Mouse (Mus musculus) liver, embryonic 12.5 days (tissue): ENCODE measurements at regions not wholly inside any gene's neighbourhood (a gene's known extent, or its start where the extent isn't known, plus 50 kb on each side); places are given as distances from the start of the nearest gene placed in this dataset.

Experiments used
- ATAC-seq: fragments of 200-750 bp; cut with Nextera tagmentation; 2 replicates; pipeline ENCODE4 v1.8.0; 2017; ENCODE audit warnings: moderate number of reproducible peaks, mild to moderate bottlenecking, moderate library complexity
- H3K27ac ChIP-seq: fragments of 300-500 bp; sonication (generic); 2 replicates; pipeline ENCODE4 v1.5.1; 2016; ENCODE audit warnings: mild to moderate bottlenecking
- H3K27me3 ChIP-seq: fragments of 300-500 bp; sonication (generic); replicated peaks from 2 replicates; pipeline ENCODE4 v1.6.1; 2016; ENCODE audit warnings: mild to moderate bottlenecking, moderate library complexity
- H3K36me3 ChIP-seq: fragments of 300-500 bp; sonication (generic); 2 replicates; pipeline ENCODE4 v1.6.1; 2016; ENCODE audit warnings: mild to moderate bottlenecking, moderate library complexity
- H3K4me1 ChIP-seq: fragments of 300-500 bp; sonication (generic); 2 replicates; pipeline ENCODE4 v1.6.1; 2016
- H3K4me2 ChIP-seq: fragments of 300-500 bp; sonication (generic); 2 replicates; pipeline ENCODE4 v1.6.1; 2016; ENCODE audit warnings: mild to moderate bottlenecking, moderate library complexity
- H3K4me3 ChIP-seq: fragments of 300-500 bp; sonication (generic); 2 replicates; pipeline ENCODE4 v1.5.1; 2016; ENCODE audit warnings: mild to moderate bottlenecking, moderate library complexity
- H3K9ac ChIP-seq: fragments of 300-500 bp; sonication (generic); 2 replicates; pipeline ENCODE4 v1.6.1; 2016; ENCODE audit warnings: mild to moderate bottlenecking, moderate library complexity
- H3K9me3 ChIP-seq: fragments of 300-500 bp; sonication (generic); replicated peaks from 2 replicates; pipeline ENCODE4 v1.6.1; 2016; ENCODE audit warnings: mild to moderate bottlenecking, moderate library complexity
- WGBS: fragments of 180-500 bp; shearing (Covaris S2); methylation state at CpG from one replicate; pipeline ENCODE4 v1.1.7; 2016; ENCODE audit not compliant: insufficient replicate concordance; 5-methylcytosine and 5-hydroxymethylcytosine counted together

DNA sequence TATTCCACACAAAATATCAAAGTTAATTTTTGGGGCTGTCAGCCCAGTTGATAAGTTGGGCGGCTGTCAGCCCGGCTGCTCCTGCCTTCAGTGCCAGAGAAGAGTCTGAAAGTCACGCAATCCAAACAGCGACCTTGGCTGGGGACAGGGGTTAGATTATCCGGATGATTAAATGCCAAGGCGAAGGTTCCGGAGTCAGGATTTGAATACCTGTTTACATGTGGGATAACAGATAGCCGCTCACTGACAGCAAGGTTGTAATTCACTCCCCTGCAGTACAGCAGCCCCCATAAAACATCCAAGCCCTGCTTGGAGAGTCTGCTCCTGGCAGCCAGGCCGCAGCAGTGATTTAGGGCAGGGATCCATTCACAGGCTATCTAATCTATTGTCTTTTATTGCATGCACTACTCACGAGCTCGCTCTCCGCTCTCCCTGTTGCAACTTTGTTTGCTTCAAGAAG lies 388.3 kb downstream of the Gm45692 start:
- H3K9me3 ChIP-seq = no peaks in the 10 kb centered on the region
- H3K27me3 ChIP-seq = no peaks in the 10 kb centered on the region
- no peak overlapping the region for H3K9ac ChIP-seq
- H3K4me2 ChIP-seq = no peak overlapping the region
- H3K4me3 ChIP-seq = no peak overlapping the region
- no peak overlapping the region for H3K27ac ChIP-seq
- H3K36me3 ChIP-seq = no peaks in the 10 kb centered on the region
- WGBS = 53% methylated on average over 12 of the region's 12 CpGs
- no peak for ATAC-seq
- H3K4me1 ChIP-seq = no peaks in the 10 kb centered on the region

DNA sequence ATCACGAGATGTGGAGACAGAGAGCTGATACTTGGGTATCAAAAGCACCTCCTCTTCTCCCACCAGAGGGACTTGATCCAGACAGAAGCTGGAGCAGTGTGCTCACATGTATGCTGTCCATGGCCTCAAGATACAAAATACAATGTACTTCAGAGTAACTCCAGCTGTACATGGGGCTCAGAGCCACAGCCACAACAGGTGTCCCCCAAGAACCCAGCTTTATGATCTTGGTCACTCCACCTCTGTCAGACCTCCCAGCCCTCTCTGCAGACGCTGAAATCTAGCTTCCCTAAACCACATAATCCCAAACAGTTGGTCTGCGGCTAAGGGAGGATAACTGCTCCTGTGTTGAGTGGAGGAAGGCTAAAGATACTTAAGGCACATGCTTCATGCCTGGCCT lies 389.9 kb downstream of the Gm45692 start:
- H3K4me2 ChIP-seq = no peak overlapping the region
- H3K4me3 ChIP-seq = no peak overlapping the region
- H3K27me3 ChIP-seq = no peaks in the 10 kb centered on the region
- 51% methylated on average over 3 of the region's 3 CpGs for WGBS
- H3K36me3 ChIP-seq = no peaks in the 10 kb centered on the region
- H3K9me3 ChIP-seq = no peaks in the 10 kb centered on the region
- no peaks in the 10 kb centered on the region for H3K4me1 ChIP-seq
- no peak for ATAC-seq
- H3K27ac ChIP-seq = no peak overlapping the region
- H3K9ac ChIP-seq = no peak overlapping the region

DNA sequence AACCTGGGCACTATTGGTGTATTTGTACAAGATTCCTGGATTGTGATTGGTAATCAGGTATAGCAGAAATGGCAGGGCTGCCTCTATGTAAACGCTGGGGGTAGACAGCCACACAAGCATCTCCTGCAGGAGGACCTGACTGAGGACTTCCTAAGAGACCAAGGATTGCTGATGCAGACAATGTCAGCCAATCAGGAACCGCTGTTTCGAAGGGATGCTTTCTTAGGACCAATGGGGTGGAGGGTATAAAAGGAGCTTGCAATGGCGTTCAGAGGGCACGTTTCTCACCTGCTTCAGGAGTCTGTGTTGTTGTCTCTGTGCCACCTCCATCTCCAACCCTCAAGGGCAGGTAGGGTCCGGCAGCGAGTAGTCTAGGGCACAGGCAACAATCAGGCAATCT lies 393.7 kb downstream of the Gm45692 start:
- H3K4me2 ChIP-seq = no peak overlapping the region
- H3K9me3 ChIP-seq = no peaks in the 10 kb centered on the region
- no peaks in the 10 kb centered on the region for H3K4me1 ChIP-seq
- 67% methylated on average over 7 of the region's 7 CpGs for WGBS
- no peaks in the 10 kb centered on the region for H3K27me3 ChIP-seq
- H3K9ac ChIP-seq = no peak overlapping the region
- H3K36me3 ChIP-seq = no peaks in the 10 kb centered on the region
- H3K27ac ChIP-seq = no peak overlapping the region
- no peak overlapping the region for H3K4me3 ChIP-seq
- no peak for ATAC-seq

DNA sequence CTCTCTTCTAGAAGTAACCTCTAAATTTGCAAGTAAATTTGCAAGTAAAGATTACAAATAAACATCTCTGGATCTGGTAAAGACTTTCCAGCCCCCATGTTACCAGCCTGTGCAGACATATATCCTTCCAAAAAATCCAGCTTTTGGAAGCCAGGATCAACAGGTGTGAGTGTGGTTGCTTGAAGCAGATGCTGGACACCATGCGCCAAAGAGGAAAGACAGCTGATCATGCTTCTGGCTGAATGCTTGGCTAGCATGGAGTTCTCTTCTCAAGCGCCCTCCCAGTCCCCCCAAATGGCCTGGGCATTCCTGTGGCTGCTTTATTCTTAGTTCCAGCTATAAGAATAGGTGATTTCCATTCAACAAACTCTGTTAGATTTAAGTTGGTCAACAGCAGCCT lies 404.9 kb downstream of the Gm45692 start:
- Histone ChIP-seq H3K27me3 (no peaks in the 10 kb centered on the region), H3K27ac (no peak overlapping the region), H3K4me1 (no peaks in the 10 kb centered on the region), H3K4me2 (no peak overlapping the region), H3K36me3 (no peaks in the 10 kb centered on the region), H3K9me3 (no peaks in the 10 kb centered on the region), H3K4me3 (no peak overlapping the region), H3K9ac (no peak overlapping the region)
- no peak for ATAC-seq
- WGBS = 64% methylated on average over 2 of the region's 2 CpGs

DNA sequence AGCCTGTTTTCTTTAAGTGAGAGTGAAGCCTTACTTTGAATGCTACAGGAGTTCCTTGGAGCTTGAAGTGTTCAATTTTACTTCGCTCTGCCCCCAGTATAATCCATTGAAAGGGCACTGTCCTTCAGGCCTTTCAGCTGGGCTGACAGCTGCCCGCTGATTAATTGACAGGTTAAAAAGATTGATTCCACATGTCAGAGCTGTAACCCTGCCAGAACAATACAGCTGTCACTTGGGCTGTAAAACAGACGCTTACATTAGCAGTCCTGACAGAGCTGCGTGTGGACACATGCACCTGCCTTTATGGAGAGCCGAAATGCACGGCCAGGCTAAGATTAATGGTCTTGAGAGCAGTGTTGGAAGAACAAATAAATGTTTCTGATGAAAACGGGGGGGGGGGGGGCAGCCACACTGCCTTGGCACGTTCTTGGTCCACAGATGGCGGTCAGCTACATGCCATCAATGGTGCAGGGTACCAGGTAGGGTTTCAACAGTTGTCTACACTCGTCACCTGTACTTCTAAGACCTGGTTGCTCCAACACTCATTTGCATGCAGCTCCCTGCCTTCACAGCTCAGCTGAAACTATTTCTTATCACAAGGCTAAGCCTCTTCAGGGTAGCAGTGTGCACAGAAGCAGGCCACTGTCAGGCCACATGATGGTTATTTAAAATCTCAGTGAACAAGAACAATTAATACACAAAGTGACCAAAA lies 407.3 kb downstream of the Gm45692 start:
- no peak overlapping the region for H3K27ac ChIP-seq
- H3K9me3 ChIP-seq = no peaks in the 10 kb centered on the region
- no peak overlapping the region for H3K4me3 ChIP-seq
- H3K4me1 ChIP-seq = 0 out of 2 replicates have a peak, but pooled peaks cover 2% of the 10 kb centered on the region
- no peak overlapping the region for H3K4me2 ChIP-seq
- H3K9ac ChIP-seq = no peak overlapping the region
- H3K27me3 ChIP-seq = no peaks in the 10 kb centered on the region
- 61% methylated on average over 10 of the region's 10 CpGs for WGBS
- ATAC-seq = no peak
- no peaks in the 10 kb centered on the region for H3K36me3 ChIP-seq

DNA sequence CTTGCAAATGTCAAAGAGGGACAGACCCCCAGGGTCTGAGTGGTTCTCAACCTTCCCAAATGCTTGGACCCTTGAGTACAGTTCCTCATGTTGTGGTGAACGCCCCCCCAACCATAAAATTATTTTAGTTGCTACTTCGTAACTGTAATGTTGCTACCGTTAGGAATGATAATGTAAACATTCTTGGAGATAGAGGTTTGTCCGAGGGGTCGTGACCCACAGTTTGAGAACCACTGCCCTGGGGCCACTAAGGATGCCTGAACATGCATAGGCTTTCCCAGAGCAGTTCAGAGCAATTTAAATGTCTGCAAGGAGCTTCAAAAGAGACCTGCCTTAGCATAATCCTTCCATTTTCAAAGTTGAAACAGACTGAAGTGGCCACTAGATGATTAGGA lies 407.8 kb downstream of the Gm45692 start:
- 62% methylated on average over 5 of the region's 5 CpGs for WGBS
- Histone ChIP-seq H3K4me3 (no peak overlapping the region), H3K9ac (no peak overlapping the region), H3K4me1 (0 out of 2 replicates have a peak, but pooled peaks cover 2% of the 10 kb centered on the region), H3K4me2 (no peak overlapping the region), H3K36me3 (no peaks in the 10 kb centered on the region), H3K9me3 (no peaks in the 10 kb centered on the region), H3K27me3 (no peaks in the 10 kb centered on the region), H3K27ac (no peak overlapping the region)
- no peak for ATAC-seq

DNA sequence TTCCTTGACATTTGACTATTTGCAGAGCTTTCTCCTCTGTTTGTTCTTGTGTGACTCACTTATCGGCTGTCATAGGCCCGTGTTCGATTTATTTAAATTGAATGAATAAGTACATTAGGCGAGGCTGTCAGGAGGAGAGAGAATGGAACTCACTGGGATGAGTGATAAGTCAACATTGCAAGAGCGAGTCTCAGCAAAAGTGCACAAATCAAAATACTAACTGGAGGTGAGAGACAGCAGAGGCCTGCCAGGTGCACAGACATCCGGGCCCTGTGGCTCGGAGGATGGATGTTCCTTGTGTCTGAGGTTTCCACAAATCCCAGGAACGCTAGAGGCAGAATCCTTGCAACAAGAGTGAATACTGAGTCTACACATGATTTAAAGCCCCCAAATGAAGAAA lies 410.6 kb downstream of the Gm45692 start:
- ATAC-seq = no peak
- H3K9ac ChIP-seq = no peak overlapping the region
- no peak overlapping the region for H3K4me2 ChIP-seq
- H3K9me3 ChIP-seq = no peaks in the 10 kb centered on the region
- no peaks in the 10 kb centered on the region for H3K27me3 ChIP-seq
- H3K4me3 ChIP-seq = no peak overlapping the region
- WGBS = 57% methylated on average over 8 of the region's 8 CpGs
- no peaks in the 10 kb centered on the region for H3K36me3 ChIP-seq
- 0 out of 2 replicates have a peak, but pooled peaks cover 2% of the 10 kb centered on the region for H3K4me1 ChIP-seq
- no peak overlapping the region for H3K27ac ChIP-seq

DNA sequence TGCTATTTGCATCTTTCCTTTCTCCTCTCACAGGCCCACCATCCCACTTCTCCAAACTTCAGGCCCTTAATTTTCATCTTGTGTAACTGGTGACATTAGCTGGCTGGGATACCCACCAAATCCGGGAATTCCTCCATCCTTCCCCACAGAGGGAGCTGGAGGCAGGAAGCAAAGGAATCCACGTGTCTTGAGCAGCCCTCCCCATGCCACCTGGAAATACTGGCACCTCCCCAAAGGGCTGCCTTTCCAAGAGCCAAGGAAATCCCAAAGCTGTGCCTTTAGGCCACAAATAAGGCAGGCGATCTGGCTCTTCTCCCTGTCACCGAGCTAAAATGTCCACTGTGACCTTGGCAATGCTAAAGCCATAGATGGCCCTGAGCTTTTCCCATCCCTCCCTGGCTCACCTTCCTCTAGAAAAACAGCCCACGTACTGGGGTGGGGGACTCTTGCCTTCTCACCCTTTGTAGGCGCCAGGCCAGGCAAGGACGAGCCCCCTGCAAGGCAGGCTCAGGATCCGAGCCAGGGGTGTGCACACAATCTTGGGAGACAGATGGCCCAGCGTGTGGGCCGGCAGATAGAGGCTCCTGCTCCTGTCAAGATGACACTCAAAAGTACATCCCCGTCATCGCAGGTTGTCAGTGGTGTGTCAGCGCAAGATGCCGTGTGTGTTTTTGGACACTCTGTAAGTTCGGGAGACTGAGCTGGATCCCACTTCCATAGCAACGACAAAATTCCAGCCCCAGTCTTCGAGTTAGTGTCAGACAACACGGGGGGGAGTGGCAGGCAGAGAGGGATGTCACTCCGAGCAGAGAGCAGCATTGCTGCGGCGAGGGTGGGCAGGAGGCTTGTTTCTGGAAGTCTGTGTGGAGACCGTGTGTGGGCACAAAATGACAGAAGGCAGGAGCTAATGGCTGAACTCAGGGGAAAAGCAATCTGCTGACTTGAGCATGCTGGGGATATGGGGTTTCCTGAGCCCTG lies 414.4 kb downstream of the Gm45692 start:
- Histone ChIP-seq H3K9me3 (no peaks in the 10 kb centered on the region), H3K4me1 (0 out of 2 replicates have a peak, but pooled peaks cover 2% of the 10 kb centered on the region), H3K36me3 (no peaks in the 10 kb centered on the region), H3K4me3 (no peak overlapping the region), H3K27ac (no peak overlapping the region), H3K27me3 (no peaks in the 10 kb centered on the region), H3K4me2 (no peak overlapping the region), H3K9ac (no peak overlapping the region)
- 57% methylated on average over 22 of the region's 22 CpGs for WGBS
- ATAC-seq = no peak

DNA sequence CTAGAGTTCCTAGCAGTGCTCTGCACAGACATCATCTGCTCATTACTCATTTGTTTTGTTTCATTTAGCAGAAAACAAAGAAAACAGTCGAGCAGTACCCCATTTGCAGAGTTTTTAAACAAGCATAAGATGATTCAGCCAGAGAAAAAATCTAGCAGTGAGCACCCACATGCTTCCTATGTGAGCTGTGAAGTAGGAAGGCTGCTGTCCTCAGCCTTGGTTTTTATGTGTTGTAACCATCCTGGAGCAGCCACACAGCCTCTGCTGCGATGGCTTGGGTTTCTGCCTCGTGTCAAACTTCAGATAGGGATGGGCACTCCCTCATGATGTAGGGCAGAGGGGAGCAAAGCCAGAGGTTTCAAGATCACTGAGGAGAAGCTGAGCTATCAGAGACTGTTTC lies 416.5 kb downstream of the Gm45692 start:
- 32% methylated on average over 3 of the region's 3 CpGs for WGBS
- no peak overlapping the region for H3K4me3 ChIP-seq
- no peaks in the 10 kb centered on the region for H3K27me3 ChIP-seq
- no peak for ATAC-seq
- H3K4me1 ChIP-seq = 0 out of 2 replicates have a peak, but pooled peaks cover 2% of the 10 kb centered on the region
- no peaks in the 10 kb centered on the region for H3K36me3 ChIP-seq
- H3K27ac ChIP-seq = no peak overlapping the region
- H3K4me2 ChIP-seq = no peak overlapping the region
- no peaks in the 10 kb centered on the region for H3K9me3 ChIP-seq
- H3K9ac ChIP-seq = no peak overlapping the region

DNA sequence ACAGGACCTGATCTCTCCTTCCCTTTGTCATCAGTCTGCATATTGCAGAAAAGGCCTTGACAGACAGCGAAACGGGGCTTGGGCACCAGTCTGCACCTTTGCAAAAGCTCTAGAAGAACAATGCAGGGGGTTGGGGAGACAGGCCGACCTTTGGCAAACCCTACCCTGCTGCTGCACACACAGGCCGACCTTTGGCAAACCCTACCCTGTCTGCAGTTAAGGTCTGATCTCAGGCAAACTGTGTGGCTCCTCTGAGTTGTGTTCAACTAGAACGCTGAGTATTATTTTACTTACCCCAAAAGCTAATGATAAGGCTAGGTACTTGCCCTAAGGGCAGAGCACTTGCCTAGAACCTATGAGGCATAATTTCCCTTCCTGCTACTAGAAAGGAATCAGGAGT lies 423.4 kb upstream of the Zfp703 start:
- H3K27me3 ChIP-seq = no peaks in the 10 kb centered on the region
- H3K9me3 ChIP-seq = no peaks in the 10 kb centered on the region
- no peaks in the 10 kb centered on the region for H3K36me3 ChIP-seq
- H3K27ac ChIP-seq = no peak overlapping the region
- WGBS = 48% methylated on average over 5 of the region's 5 CpGs
- H3K4me1 ChIP-seq = no peaks in the 10 kb centered on the region
- no peak overlapping the region for H3K9ac ChIP-seq
- no peak overlapping the region for H3K4me2 ChIP-seq
- H3K4me3 ChIP-seq = no peak overlapping the region
- no peak for ATAC-seq

DNA sequence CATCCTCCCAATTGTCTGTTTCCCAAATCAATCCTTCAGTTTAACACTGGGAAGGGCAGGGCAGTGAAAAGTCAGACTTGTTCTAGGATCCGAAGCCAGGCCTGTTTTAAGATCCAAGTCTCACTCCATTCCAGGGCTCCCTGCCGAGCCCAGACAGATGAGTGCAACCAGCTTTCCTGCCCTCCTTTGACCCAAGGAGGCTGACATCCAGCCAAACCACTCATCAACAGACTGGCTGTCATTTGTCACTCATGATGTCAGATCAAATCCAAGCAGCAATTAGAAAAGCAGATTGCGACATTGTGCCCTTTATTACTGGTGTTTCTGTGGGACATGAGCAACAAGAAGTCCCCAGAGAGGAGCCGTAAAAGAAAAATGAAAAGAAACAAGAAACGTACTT lies 417.9 kb upstream of the Zfp703 start:
- H3K27ac ChIP-seq = no peak overlapping the region
- H3K9me3 ChIP-seq = no peaks in the 10 kb centered on the region
- no peaks in the 10 kb centered on the region for H3K36me3 ChIP-seq
- H3K4me3 ChIP-seq = no peak overlapping the region
- no peak for ATAC-seq
- H3K4me2 ChIP-seq = no peak overlapping the region
- WGBS = 68% methylated on average over 5 of the region's 5 CpGs
- no peak overlapping the region for H3K9ac ChIP-seq
- H3K4me1 ChIP-seq = no peaks in the 10 kb centered on the region
- H3K27me3 ChIP-seq = no peaks in the 10 kb centered on the region

DNA sequence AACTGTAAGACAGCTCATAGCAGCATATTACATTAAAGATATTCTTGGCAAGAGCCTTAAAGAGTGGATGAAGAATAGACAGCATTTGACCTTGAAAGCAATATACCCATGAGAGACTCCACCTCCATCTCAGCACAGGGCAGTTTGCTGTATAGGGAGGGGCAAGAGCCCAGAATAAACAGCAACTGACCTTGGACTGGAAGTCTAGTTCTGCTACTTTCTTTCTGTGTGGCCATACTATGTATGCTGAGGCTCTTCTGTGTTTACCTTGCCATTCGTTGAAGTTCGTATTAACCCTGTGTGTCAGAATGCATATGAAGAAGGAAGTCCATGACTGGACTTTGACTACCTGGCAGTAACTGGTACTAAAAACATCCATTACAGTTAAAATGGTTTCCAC lies 414.0 kb upstream of the Zfp703 start:
- Histone ChIP-seq H3K4me1 (no peaks in the 10 kb centered on the region), H3K4me3 (no peak overlapping the region), H3K27ac (no peak overlapping the region), H3K9me3 (no peaks in the 10 kb centered on the region), H3K4me2 (no peak overlapping the region), H3K27me3 (no peaks in the 10 kb centered on the region), H3K9ac (no peak overlapping the region), H3K36me3 (no peaks in the 10 kb centered on the region)
- no peak for ATAC-seq
- WGBS = 67% methylated on average over 2 of the region's 2 CpGs
